16 mouse cellular contexts compared by ENCODE assay signal in the genomic region with DNA sequence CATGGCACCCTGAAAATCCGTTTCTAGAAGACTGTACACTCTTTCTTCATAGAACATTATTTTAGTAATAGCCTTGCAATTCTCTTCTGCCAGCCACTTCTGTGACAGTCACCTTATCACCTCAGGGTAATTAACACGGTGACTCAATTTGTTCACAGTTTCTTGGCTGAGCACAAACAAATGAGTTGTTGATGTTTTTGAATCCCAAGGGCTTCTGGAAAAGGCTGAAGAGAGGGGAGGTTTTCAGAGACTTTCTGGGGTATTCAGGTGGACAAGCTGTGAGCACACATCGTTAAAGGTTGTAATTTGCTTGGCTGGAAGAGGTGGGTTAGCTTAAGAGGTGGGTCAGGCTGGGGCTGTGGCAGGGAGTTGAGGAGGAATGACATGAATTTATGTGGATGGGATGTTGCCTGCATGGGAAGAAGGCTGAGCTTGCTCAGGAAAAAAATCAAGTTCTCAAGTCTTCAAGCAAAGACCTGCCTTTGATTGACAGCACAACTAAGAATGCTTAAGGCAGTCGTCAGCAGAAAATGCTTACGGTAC.
"Had no signal": no experiment of that assay in that cellular context is flagged by ENCODE, and none has a peak within 500 bp of the region (broad histone marks: within the 10 kb centered on the region; RNA-seq: fewer than 3 reads in every experiment).

No protein-coding gene starts in this region.

- H3K27me3 ChIP-seq: limb, embryonic 12.5 days; liver, embryonic 13.5 days; lung, embryonic 15.5 days; midbrain, embryonic 13.5 days; neural tube, embryonic 13.5 days had no signal

- H3K9me3 ChIP-seq: limb, embryonic 12.5 days; liver, embryonic 13.5 days; lung, embryonic 15.5 days; midbrain, embryonic 13.5 days; neural tube, embryonic 13.5 days had no signal

- H3K36me3 ChIP-seq: limb, embryonic 12.5 days; liver, embryonic 13.5 days; lung, embryonic 15.5 days; midbrain, embryonic 13.5 days; neural tube, embryonic 13.5 days had no signal

- DNase-seq: kidney, adult 11 months; kidney, adult 9 months; kidney, postnatal 10 days; kidney, postnatal 4 days; liver; liver, embryonic 13.5 days; liver, postnatal 0 days; right cerebral cortex, adult 18-20 months; right cerebral cortex, postnatal 25 days; thymus, postnatal 25 days had no signal

- H3K4me3 ChIP-seq: layer of hippocampus, adult 2 months; limb, embryonic 12.5 days; liver, embryonic 13.5 days; lung, embryonic 15.5 days; midbrain, embryonic 13.5 days; neural tube, embryonic 13.5 days had no signal

- ATAC-seq: liver, postnatal 0 days; midbrain, embryonic 13.5 days had no signal

- H3K4me1 ChIP-seq: liver, embryonic 13.5 days had no signal

- H3K4me2 ChIP-seq: limb, embryonic 12.5 days; liver, embryonic 13.5 days; lung, embryonic 15.5 days; midbrain, embryonic 13.5 days; neural tube, embryonic 13.5 days had no signal

- H3K27ac ChIP-seq: layer of hippocampus, adult 2 months; limb, embryonic 12.5 days; liver, embryonic 13.5 days; lung, embryonic 15.5 days; midbrain, embryonic 13.5 days; neural tube, embryonic 13.5 days; stomach, postnatal 0 days had no signal

- H3K9ac ChIP-seq: limb, embryonic 12.5 days; liver, embryonic 13.5 days; liver, postnatal 0 days; lung, embryonic 15.5 days; midbrain, embryonic 13.5 days; neural tube, embryonic 13.5 days had no signal
